Mouse (Mus musculus): ENCODE measurements around the gene Pate4. TPM values are rescaled to one million over a fixed set of nuclear protein-coding genes. Genes with fewer than 3 reads are reported as not detected.

Gene Pate4
- polyA plus RNA-seq, 1 experiment from 2014 or later: not detected

GRCm38 (mm10) chr9:35574416-35574815, 37.3 kb downstream of the Pate4 start:
- Histone ChIP-seq H3K4me2 (ENCODE audit: low read depth, severe bottlenecking) (peak overlapping the region; percentile 50), H3K27me3 (ENCODE audit: control insufficient read depth, insufficient read depth, low read length) (no peaks in the 10 kb centered on the region), H3K9ac (ENCODE audit: low read length) (no peak overlapping the region), H3K36me3 (ENCODE audit: control insufficient read depth, insufficient read depth, low read length) (no peaks in the 10 kb centered on the region), H3K27ac (replicated peaks; ENCODE audit: low read depth, low read length) (no peak overlapping the region), H3K4me1 (ENCODE audit: control insufficient read depth, insufficient read depth, low read length) (no peaks in the 10 kb centered on the region), H3K9me3 (ENCODE audit: control insufficient read depth, low read length) (no peaks in the 10 kb centered on the region), H3K4me3 (ENCODE audit: low read depth, low read length) (peak overlapping the region; percentile 24)
- WGBS: 3% methylated on average over 32 of the region's 32 CpGs
- ATAC-seq (ENCODE audit: insufficient number of reproducible peaks, low FRiP score, low TSS enrichment, low read depth): no peak
- DNase-seq (ENCODE audit: low spot score): peak; percentile 39

GRCm38 (mm10) chr9:35570663-35571062, 41.1 kb downstream of the Pate4 start:
- no peak for ATAC-seq (ENCODE audit: insufficient number of reproducible peaks, low FRiP score, low TSS enrichment, low read depth)

GRCm38 (mm10) chr9:35569571-35570534, 41.9 kb downstream of the Pate4 start, which contains the start of the genes Pate2 and Hyls1:
Pate2 (plus strand) TSS chr9:35570284.
Hyls1 (minus strand) TSS chr9:35570398.
- ATAC-seq (ENCODE audit: insufficient number of reproducible peaks, low FRiP score, low TSS enrichment, low read depth) (peak; percentile 96), DNase-seq (ENCODE audit: low spot score) (peak; percentile 94)
- Histone ChIP-seq H3K4me2 (ENCODE audit: low read depth, severe bottlenecking) (peak within 1 kb of the TSS; percentile 47), H3K36me3 (ENCODE audit: control insufficient read depth, insufficient read depth, low read length) (peaks cover 4% of the 10 kb centered on the region; the same call in 1 of the 2 replicates), H3K9ac (ENCODE audit: low read length) (peak within 1 kb of the TSS; percentile 77), H3K27ac (replicated peaks; ENCODE audit: low read depth, low read length) (peak within 1 kb of the TSS; percentile 88), H3K4me3 (ENCODE audit: low read depth, low read length) (peak within 1 kb of the TSS; percentile 65), H3K27me3 (ENCODE audit: control insufficient read depth, insufficient read depth, low read length) (no peaks in the 10 kb centered on the region), H3K4me1 (ENCODE audit: control insufficient read depth, insufficient read depth, low read length) (no peaks in the 10 kb centered on the region), H3K9me3 (ENCODE audit: control insufficient read depth, low read length) (no peaks in the 10 kb centered on the region)
- WGBS: under 1% methylated on average over 86 of the region's 86 CpGs

More at GRCm38 (mm10) chr9:35570663-35571062, 41.1 kb downstream of the Pate4 start:
- WGBS: 19% methylated on average over 5 of the region's 5 CpGs
- peak overlapping the region; percentile 77; the same call in 1 of the 2 replicates for H3K9ac ChIP-seq (ENCODE audit: low read length)
- no peaks in the 10 kb centered on the region for H3K4me1 ChIP-seq (ENCODE audit: control insufficient read depth, insufficient read depth, low read length)
- H3K9me3 ChIP-seq (ENCODE audit: control insufficient read depth, low read length): no peaks in the 10 kb centered on the region
- H3K36me3 ChIP-seq (ENCODE audit: control insufficient read depth, insufficient read depth, low read length): no peaks in the 10 kb centered on the region; the same call in 1 of the 2 replicates
- H3K27ac ChIP-seq (replicated peaks; ENCODE audit: low read depth, low read length): no peak overlapping the region
- no peaks in the 10 kb centered on the region for H3K27me3 ChIP-seq (ENCODE audit: control insufficient read depth, insufficient read depth, low read length)
- no peak for DNase-seq (ENCODE audit: low spot score)
- peak overlapping the region; percentile 65 for H3K4me3 ChIP-seq (ENCODE audit: low read depth, low read length)
- H3K4me2 ChIP-seq (ENCODE audit: low read depth, severe bottlenecking): peak overlapping the region; percentile 42

DNA sequence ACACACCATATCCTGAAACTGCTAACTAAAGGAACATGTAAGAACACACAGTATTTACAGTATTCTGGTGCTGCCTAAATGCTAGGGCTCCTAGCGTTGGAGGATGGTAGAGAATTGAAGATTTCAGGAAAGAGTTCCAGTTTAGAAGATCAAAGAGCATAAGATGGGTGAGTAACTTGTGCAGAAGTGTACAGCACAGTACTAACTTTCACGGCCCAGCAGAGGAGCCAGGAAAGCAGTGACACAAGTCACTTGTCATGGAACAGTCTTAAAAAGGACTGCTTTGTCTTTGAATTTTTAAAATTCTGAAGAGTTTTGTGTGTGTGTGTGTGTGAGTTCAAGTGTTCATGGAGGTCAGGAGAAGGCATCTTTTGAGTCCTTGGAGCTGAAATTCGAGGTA, 43.7 kb downstream of the Pate4 start:
- ATAC-seq (ENCODE audit: insufficient number of reproducible peaks, low FRiP score, low TSS enrichment, low read depth): no peak
- peaks cover 4% of the 10 kb centered on the region; the same call in 1 of the 2 replicates for H3K36me3 ChIP-seq (ENCODE audit: control insufficient read depth, insufficient read depth, low read length)
- no peak overlapping the region for H3K4me3 ChIP-seq (ENCODE audit: low read depth, low read length)
- H3K27me3 ChIP-seq (ENCODE audit: control insufficient read depth, insufficient read depth, low read length): no peaks in the 10 kb centered on the region
- no peaks in the 10 kb centered on the region for H3K9me3 ChIP-seq (ENCODE audit: control insufficient read depth, low read length)
- no peak overlapping the region for H3K9ac ChIP-seq (ENCODE audit: low read length)
- 88% methylated on average over 3 of the region's 3 CpGs for WGBS
- no peak overlapping the region for H3K4me2 ChIP-seq (ENCODE audit: low read depth, severe bottlenecking)
- no peaks in the 10 kb centered on the region for H3K4me1 ChIP-seq (ENCODE audit: control insufficient read depth, insufficient read depth, low read length)
- H3K27ac ChIP-seq (replicated peaks; ENCODE audit: low read depth, low read length): no peak overlapping the region
- no peak for DNase-seq (ENCODE audit: low spot score)

- Histone ChIP-seq H3K4me2 (ENCODE audit: low read depth, severe bottlenecking) (no peak overlapping the region), H3K4me3 (ENCODE audit: low read depth, low read length) (no peak overlapping the region), H3K27me3 (ENCODE audit: control insufficient read depth, insufficient read depth, low read length) (no peaks in the 10 kb centered on the region), H3K9me3 (ENCODE audit: control insufficient read depth, low read length) (no peaks in the 10 kb centered on the region), H3K4me1 (ENCODE audit: control insufficient read depth, insufficient read depth, low read length) (peaks cover 3% of the 10 kb centered on the region; the same call in 1 of the 2 replicates), H3K36me3 (ENCODE audit: control insufficient read depth, insufficient read depth, low read length) (peaks cover 8% of the 10 kb centered on the region; the same call in 1 of the 2 replicates), H3K27ac (replicated peaks; ENCODE audit: low read depth, low read length) (no peak overlapping the region), H3K9ac (ENCODE audit: low read length) (no peak overlapping the region)
- DNase-seq (ENCODE audit: low spot score): no peak
- 93% methylated on average over 5 of the region's 5 CpGs for whole genome bisulfite sequencing
- no peak for ATAC-seq (ENCODE audit: insufficient number of reproducible peaks, low FRiP score, low TSS enrichment, low read depth)
Measured at GRCm38 (mm10) chr9:35564536-35565240, 47.1 kb downstream of the Pate4 start.

DNA sequence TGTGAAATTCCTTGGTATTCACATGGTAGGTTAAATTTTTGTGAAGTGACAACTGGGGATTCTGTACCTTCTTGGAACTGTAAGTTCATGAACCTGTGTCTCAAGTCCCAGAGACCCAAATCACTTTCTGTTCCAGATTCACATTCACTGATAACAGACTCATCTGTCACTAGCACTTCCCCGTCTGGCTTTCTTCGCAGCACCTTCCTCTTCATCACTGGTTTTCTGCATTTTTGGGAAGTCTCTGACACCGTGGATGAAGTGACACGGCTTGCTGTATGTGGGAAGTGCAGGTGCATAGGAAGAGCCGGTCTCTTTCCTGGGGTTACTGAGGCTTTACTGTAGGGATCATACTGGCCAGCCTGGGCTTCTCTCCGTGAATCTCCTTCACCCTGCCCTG, 50.2 kb downstream of the Pate4 start:
- peaks cover 8% of the 10 kb centered on the region; the same call in 1 of the 2 replicates for H3K36me3 ChIP-seq (ENCODE audit: control insufficient read depth, insufficient read depth, low read length)

GRCm38 (mm10) chr9:35561076-35561475, 50.7 kb downstream of the Pate4 start:
- ATAC-seq (ENCODE audit: insufficient number of reproducible peaks, low FRiP score, low TSS enrichment, low read depth) (no peak), DNase-seq (ENCODE audit: low spot score) (no peak)
- H3K27me3 ChIP-seq (ENCODE audit: control insufficient read depth, insufficient read depth, low read length): no peaks in the 10 kb centered on the region; the same call in 1 of the 2 replicates
- H3K4me2 ChIP-seq (ENCODE audit: low read depth, severe bottlenecking): no peak overlapping the region
- H3K9ac ChIP-seq (ENCODE audit: low read length): no peak overlapping the region
- H3K36me3 ChIP-seq (ENCODE audit: control insufficient read depth, insufficient read depth, low read length): peaks cover 8% of the 10 kb centered on the region; the same call in 1 of the 2 replicates
- WGBS: 96% methylated on average over 11 of the region's 11 CpGs
- H3K4me1 ChIP-seq (ENCODE audit: control insufficient read depth, insufficient read depth, low read length): peaks cover 7% of the 10 kb centered on the region
- H3K4me3 ChIP-seq (ENCODE audit: low read depth, low read length): no peak overlapping the region
- H3K27ac ChIP-seq (replicated peaks; ENCODE audit: low read depth, low read length): no peak overlapping the region
- H3K9me3 ChIP-seq (ENCODE audit: control insufficient read depth, low read length): no peaks in the 10 kb centered on the region

More for the DNA sequence above, 50.2 kb downstream of the Pate4 start:
- H3K4me1 ChIP-seq (ENCODE audit: control insufficient read depth, insufficient read depth, low read length): peaks cover 7% of the 10 kb centered on the region
- DNase-seq (ENCODE audit: low spot score): peak; percentile 14
- H3K27ac ChIP-seq (replicated peaks; ENCODE audit: low read depth, low read length): no peak overlapping the region
- H3K9ac ChIP-seq (ENCODE audit: low read length): no peak overlapping the region
- 93% methylated on average over 6 of the region's 6 CpGs for WGBS
- H3K27me3 ChIP-seq (ENCODE audit: control insufficient read depth, insufficient read depth, low read length): no peaks in the 10 kb centered on the region; the same call in 1 of the 2 replicates
- no peak for ATAC-seq (ENCODE audit: insufficient number of reproducible peaks, low FRiP score, low TSS enrichment, low read depth)
- H3K9me3 ChIP-seq (ENCODE audit: control insufficient read depth, low read length): no peaks in the 10 kb centered on the region
- no peak overlapping the region for H3K4me3 ChIP-seq (ENCODE audit: low read depth, low read length)
- H3K4me2 ChIP-seq (ENCODE audit: low read depth, severe bottlenecking): no peak overlapping the region

Measured in limb, embryonic 11.5 days (tissue).